Mouse (Mus musculus): ENCODE data around the gene Strip1.

DNA sequence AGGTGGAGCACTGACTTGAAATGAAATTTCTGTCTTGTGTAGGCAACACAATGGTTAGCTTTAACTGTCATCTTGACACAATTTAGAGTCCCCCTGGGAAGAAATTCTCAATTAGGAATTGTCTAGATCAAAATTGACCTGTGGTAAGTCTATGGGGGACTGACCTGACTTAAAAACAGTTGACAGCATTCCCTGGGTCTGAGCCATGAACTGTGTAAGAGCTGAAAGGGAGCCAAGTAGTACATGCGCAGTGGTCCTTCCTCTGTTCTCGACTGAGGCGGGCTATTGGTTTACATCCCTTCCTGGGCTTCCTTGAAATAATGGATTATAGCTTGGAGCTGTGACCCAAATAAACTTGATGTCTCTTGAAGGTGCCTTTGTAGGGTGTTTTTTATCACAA is 15.5 kb upstream of the Strip1 start:
- TF ChIP-seq GATA1 (IDR thresholded peaks at IDR 0.05; ENCODE audit: low read length): no peak
- no peak for TF ChIP-seq TAL1 (IDR thresholded peaks at IDR 0.05; ENCODE audit: low read length)

Measured in erythroblast, embryonic 14.5 days (primary cell).